Mouse (Mus musculus) heart, postnatal 0 days (tissue): Measurements from ENCODE around the gene Olfr1254. TPM values are rescaled to one million over a fixed set of nuclear protein-coding genes. Genes with fewer than 3 reads are reported as not detected.

Experiments used
- ATAC-seq: fragments of 200-750 bp; cut with Nextera tagmentation; 2 replicates; pipeline ENCODE4 v1.8.0; 2017; ENCODE audit warnings: low read depth, moderate number of reproducible peaks, moderate library complexity; ENCODE audit not compliant: insufficient read depth
- DNase-seq: peaks from one replicate; pipeline ENCODE4 v3.0.0-alpha.2; 2016; ENCODE audit warnings: low spot score
- H3K27ac ChIP-seq: fragments of 300-500 bp; sonication (generic); 2 replicates; pipeline ENCODE4 v1.5.1; 2014; ENCODE audit warnings: low read depth, mild to moderate bottlenecking
- H3K27me3 ChIP-seq: fragments of 300-500 bp; sonication (generic); 2 replicates; pipeline ENCODE4 v1.6.1; 2014; ENCODE audit warnings: low read length, mixed read lengths; ENCODE audit not compliant: control insufficient read depth, insufficient read depth
- H3K36me3 ChIP-seq: fragments of 300-500 bp; sonication (generic); replicated peaks from 2 replicates; pipeline ENCODE4 v1.6.1; 2014; ENCODE audit warnings: low read length, mixed read lengths; ENCODE audit not compliant: control insufficient read depth, insufficient read depth
- H3K4me1 ChIP-seq: fragments of 300-500 bp; sonication (generic); 2 replicates; pipeline ENCODE4 v1.6.1; 2014; ENCODE audit warnings: antibody characterized with exemption; ENCODE audit not compliant: control insufficient read depth, insufficient read depth
- H3K4me2 ChIP-seq: fragments of 300-500 bp; sonication (generic); 2 replicates; pipeline ENCODE4 v1.6.1; 2014; ENCODE audit warnings: low read depth, mild to moderate bottlenecking, low read length, moderate library complexity
- H3K4me3 ChIP-seq: fragments of 300-500 bp; sonication (generic); 2 replicates; pipeline ENCODE4 v1.5.1; 2014; ENCODE audit warnings: low read depth, low read length
- H3K9ac ChIP-seq: fragments of 300-500 bp; sonication (generic); replicated peaks from 2 replicates; pipeline ENCODE4 v1.6.1; 2014; ENCODE audit warnings: low read depth, low read length, mixed read lengths
- H3K9me3 ChIP-seq: fragments of 300-500 bp; sonication (generic); replicated peaks from 2 replicates; pipeline ENCODE4 v1.6.1; 2016; ENCODE audit warnings: low read length; ENCODE audit not compliant: control insufficient read depth
- CTCF ChIP-seq: IDR thresholded peaks from 2 replicates; pipeline ENCODE4 v1.5.1; 2016; ENCODE audit warnings: antibody characterized with exemption, control low read depth, low read depth
- EP300 ChIP-seq: IDR thresholded peaks from 2 replicates; pipeline ENCODE4 v1.6.1; 2016; ENCODE audit warnings: antibody characterized with exemption, low read depth
- WGBS: fragments of 180-500 bp; shearing (Covaris S2); extraction: QIAGEN DNeasy Blood & Tissue Kit; methylation state at CpG from one replicate; pipeline ENCODE4 v1.1.7; 2014; 5-methylcytosine and 5-hydroxymethylcytosine counted together
- polyA plus RNA-seq: library from polyadenylated mRNA; unstranded; fragments of >200 nt; fragmentation: Nextera tagmentation; extraction: Ambion mirVana; gene quantifications from 2 replicates; pipeline ENCODE4 v1.2.1, GENCODE M21; 2015
- total RNA-seq: library from RNA; depleted of rRNA; stranded (reverse); fragments of >200 nt; gene quantifications from 2 replicates; pipeline ENCODE4 v1.2.3, GENCODE M21; 2014; ENCODE audit warnings: low replicate concordance; rRNA removed

The Olfr1254 gene
- not detected in 2 replicates for total RNA-seq
- polyA plus RNA-seq, result not detected in 2 replicates

- DNase-seq (no peak), ATAC-seq (no peak)
- Histone ChIP-seq H3K36me3 (no peaks in the 10 kb centered on the region), H3K9me3 (no peaks in the 10 kb centered on the region), H3K27ac (no peak within 1 kb of the TSS), H3K4me3 (no peak within 1 kb of the TSS), H3K27me3 (no peaks in the 10 kb centered on the region), H3K4me1 (no peaks in the 10 kb centered on the region), H3K9ac (no peak within 1 kb of the TSS), H3K4me2 (no peak within 1 kb of the TSS)
- TF ChIP-seq EP300 (no peak), CTCF (no peak)
Observed at GRCm38 (mm10) chr2:89793519-89793918, at the start of gene Olfr1254. TSS of gene Olfr1254 (minus strand) at chr2:89793619.

- Histone ChIP-seq H3K36me3 (no peaks in the 10 kb centered on the region), H3K9ac (no peak within 1 kb of the TSS), H3K4me1 (no peaks in the 10 kb centered on the region), H3K27ac (no peak within 1 kb of the TSS), H3K27me3 (no peaks in the 10 kb centered on the region), H3K9me3 (no peaks in the 10 kb centered on the region), H3K4me2 (no peak within 1 kb of the TSS), H3K4me3 (no peak within 1 kb of the TSS)
- DNase-seq (no peak), ATAC-seq (no peak)
- 33% methylated on average over 2 of the region's 2 CpGs for WGBS
- TF ChIP-seq EP300 (no peak), CTCF (no peak)
Observed at GRCm38 (mm10) chr2:89841455-89841854, 48.0 kb upstream of the Olfr1254 start, which contains the start of gene Olfr1256. TSS of gene Olfr1256 (minus strand) at chr2:89841555.

DNA sequence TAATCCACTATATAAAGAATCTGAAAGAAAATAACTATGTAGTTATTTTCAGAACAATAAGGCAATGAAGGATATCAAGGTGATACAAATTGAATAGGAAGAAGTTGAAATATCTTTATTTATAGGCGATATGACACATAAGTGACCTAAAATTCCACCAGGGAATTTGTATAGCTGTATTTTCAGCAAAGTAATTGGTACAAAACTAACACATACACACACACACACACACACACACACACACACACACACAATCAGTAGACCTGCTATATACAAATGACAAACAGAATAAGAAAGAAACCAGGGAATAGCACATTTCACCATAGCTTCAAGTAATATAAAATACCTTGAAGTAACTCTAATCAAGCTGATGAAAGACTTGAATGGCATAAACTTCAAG lies 26.8 kb upstream of the Olfr1254 start:
- 71% methylated on average over 1 of the region's 1 CpGs for WGBS
- TF ChIP-seq CTCF (no peak), EP300 (no peak)

GRCm38 (mm10) chr2:89811751-89812150 lies 18.3 kb upstream of the Olfr1254 start, which contains the start of gene Olfr1255:
TSS of gene Olfr1255 (plus strand) at chr2:89812051.
- Histone ChIP-seq H3K4me3 (no peak within 1 kb of the TSS), H3K27ac (no peak within 1 kb of the TSS), H3K9ac (no peak within 1 kb of the TSS), H3K9me3 (no peaks in the 10 kb centered on the region), H3K36me3 (no peaks in the 10 kb centered on the region), H3K4me1 (no peaks in the 10 kb centered on the region), H3K4me2 (no peak within 1 kb of the TSS), H3K27me3 (no peaks in the 10 kb centered on the region)
- DNase-seq (no peak), ATAC-seq (no peak)
- WGBS, result 52% methylated on average over 3 of the region's 3 CpGs
- TF ChIP-seq EP300, result no peak
- TF ChIP-seq CTCF, result no peak

More for the DNA sequence above, 26.8 kb upstream of the Olfr1254 start:
- H3K4me2 ChIP-seq, result no peak overlapping the region
- H3K4me3 ChIP-seq, result no peak overlapping the region
- no peaks in the 10 kb centered on the region for H3K4me1 ChIP-seq
- H3K27ac ChIP-seq, result no peak overlapping the region
- H3K9ac ChIP-seq, result no peak overlapping the region
- no peaks in the 10 kb centered on the region for H3K27me3 ChIP-seq
- DNase-seq, result no peak
- H3K9me3 ChIP-seq, result no peaks in the 10 kb centered on the region
- H3K36me3 ChIP-seq, result no peaks in the 10 kb centered on the region
- ATAC-seq, result no peak

- ATAC-seq (no peak), DNase-seq (no peak)
- Histone ChIP-seq H3K4me1 (no peaks in the 10 kb centered on the region), H3K4me2 (no peak overlapping the region), H3K9me3 (no peaks in the 10 kb centered on the region), H3K27me3 (no peaks in the 10 kb centered on the region), H3K9ac (no peak overlapping the region), H3K36me3 (no peaks in the 10 kb centered on the region), H3K27ac (no peak overlapping the region), H3K4me3 (no peak overlapping the region)
- WGBS, result 56% methylated on average over 2 of the region's 2 CpGs
- TF ChIP-seq EP300, result no peak
- TF ChIP-seq CTCF, result no peak
Observed at GRCm38 (mm10) chr2:89810751-89811150, 17.3 kb upstream of the Olfr1254 start.

GRCm38 (mm10) chr2:89799583-89799982 lies 6.2 kb upstream of the Olfr1254 start:
- H3K36me3 ChIP-seq, result no peaks in the 10 kb centered on the region
- no peak overlapping the region for H3K4me2 ChIP-seq
- no peaks in the 10 kb centered on the region for H3K9me3 ChIP-seq
- no peak overlapping the region for H3K9ac ChIP-seq
- WGBS, result 85% methylated on average over 3 of the region's 3 CpGs
- H3K4me3 ChIP-seq, result no peak overlapping the region
- TF ChIP-seq EP300, result no peak
- TF ChIP-seq CTCF, result no peak
- DNase-seq (no peak), ATAC-seq (no peak)
- H3K4me1 ChIP-seq, result no peaks in the 10 kb centered on the region
- H3K27me3 ChIP-seq, result no peaks in the 10 kb centered on the region
- no peak overlapping the region for H3K27ac ChIP-seq
